Mouse (Mus musculus): ENCODE data around the gene Sec24d. TPM values are rescaled to one million over a fixed set of nuclear protein-coding genes. Genes with fewer than 3 reads are reported as not detected.
A peak's percentile ranks its signal among the peaks of the same experiment; 100 is the strongest.

Gene Sec24d
- 21.6 and 23.1 TPM in 2 replicates for polyA plus RNA-seq (2016; fragmentation: Nextera tagmentation; extraction: Ambion mirVana)

- WGBS, result 4% methylated on average over 67 of the region's 68 CpGs
- DNase-seq (ENCODE audit: low spot score), result peak; percentile 77
- Histone ChIP-seq H3K4me1 (peaks cover 15% of the 10 kb centered on the region), H3K27me3 (ENCODE audit: low read depth, poor library complexity, severe bottlenecking) (peaks cover 47% of the 10 kb centered on the region), H3K9me3 (replicated peaks) (no peaks in the 10 kb centered on the region), H3K27ac (replicated peaks) (peak within 1 kb of the TSS; percentile 71), H3K4me3 (peak within 1 kb of the TSS; percentile 88), H3K36me3 (no peaks in the 10 kb centered on the region)
These were observed at the start of gene Sec24d for GRCm38 (mm10) chr3:123266753-123267651. Sec24d (plus strand) TSS chr3:123267455.

GRCm38 (mm10) chr3:123218646-123219045 lies 48.6 kb upstream of the Sec24d start:
- Histone ChIP-seq H3K27me3 (ENCODE audit: low read depth, poor library complexity, severe bottlenecking) (no peaks in the 10 kb centered on the region), H3K4me1 (no peaks in the 10 kb centered on the region), H3K4me3 (no peak overlapping the region), H3K9me3 (replicated peaks) (no peaks in the 10 kb centered on the region), H3K36me3 (no peaks in the 10 kb centered on the region), H3K27ac (replicated peaks) (no peak overlapping the region)
- no peak for DNase-seq (ENCODE audit: low spot score)
- WGBS, result 62% methylated on average over 6 of the region's 6 CpGs

GRCm38 (mm10) chr3:123227276-123227675 lies 40.0 kb upstream of the Sec24d start:
- Histone ChIP-seq H3K4me1 (no peaks in the 10 kb centered on the region), H3K4me3 (no peak overlapping the region), H3K27ac (replicated peaks) (no peak overlapping the region), H3K36me3 (no peaks in the 10 kb centered on the region), H3K9me3 (replicated peaks) (0 out of 2 replicates have a peak, but pooled peaks cover 4% of the 10 kb centered on the region), H3K27me3 (ENCODE audit: low read depth, poor library complexity, severe bottlenecking) (no peaks in the 10 kb centered on the region)
- 91% methylated on average over 3 of the region's 3 CpGs for WGBS
- no peak for DNase-seq (ENCODE audit: low spot score)

DNA sequence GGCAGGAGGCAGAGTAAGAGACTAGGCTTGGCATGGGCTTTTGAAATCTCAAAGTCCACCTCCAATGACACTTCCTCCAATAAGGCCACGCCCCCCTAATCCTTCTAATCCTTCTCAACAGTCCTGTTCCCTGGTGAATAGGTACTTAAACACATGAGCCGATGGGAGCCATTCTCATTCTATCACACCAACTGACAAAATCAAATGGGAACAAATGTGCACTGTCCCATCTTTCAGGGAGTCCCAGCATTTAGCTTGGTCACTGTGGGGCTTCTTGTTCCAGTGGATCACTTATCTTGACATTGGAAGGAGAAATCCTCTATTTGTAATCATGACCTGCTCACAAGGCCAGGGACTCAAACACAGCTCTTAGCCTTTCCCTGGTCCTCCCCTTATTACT lies 35.6 kb upstream of the Sec24d start:
- no peak for DNase-seq (ENCODE audit: low spot score)
- 84% methylated on average over 2 of the region's 2 CpGs for WGBS

GRCm38 (mm10) chr3:123234191-123234836 lies 32.9 kb upstream of the Sec24d start:
- Histone ChIP-seq H3K4me1 (peaks cover 20% of the 10 kb centered on the region), H3K36me3 (no peaks in the 10 kb centered on the region), H3K9me3 (replicated peaks) (0 out of 2 replicates have a peak, but pooled peaks cover 4% of the 10 kb centered on the region), H3K27me3 (ENCODE audit: low read depth, poor library complexity, severe bottlenecking) (peaks cover 39% of the 10 kb centered on the region), H3K4me3 (no peak overlapping the region), H3K27ac (replicated peaks) (no peak overlapping the region)
- WGBS, result 51% methylated on average over 16 of the region's 16 CpGs
- DNase-seq (ENCODE audit: low spot score), result peak; percentile 12

More for the DNA sequence above, 35.6 kb upstream of the Sec24d start:
- Histone ChIP-seq H3K27me3 (ENCODE audit: low read depth, poor library complexity, severe bottlenecking) (peaks cover 25% of the 10 kb centered on the region), H3K9me3 (replicated peaks) (0 out of 2 replicates have a peak, but pooled peaks cover 4% of the 10 kb centered on the region), H3K4me3 (no peak overlapping the region), H3K36me3 (no peaks in the 10 kb centered on the region), H3K4me1 (peaks cover 13% of the 10 kb centered on the region), H3K27ac (replicated peaks) (no peak overlapping the region)

DNA sequence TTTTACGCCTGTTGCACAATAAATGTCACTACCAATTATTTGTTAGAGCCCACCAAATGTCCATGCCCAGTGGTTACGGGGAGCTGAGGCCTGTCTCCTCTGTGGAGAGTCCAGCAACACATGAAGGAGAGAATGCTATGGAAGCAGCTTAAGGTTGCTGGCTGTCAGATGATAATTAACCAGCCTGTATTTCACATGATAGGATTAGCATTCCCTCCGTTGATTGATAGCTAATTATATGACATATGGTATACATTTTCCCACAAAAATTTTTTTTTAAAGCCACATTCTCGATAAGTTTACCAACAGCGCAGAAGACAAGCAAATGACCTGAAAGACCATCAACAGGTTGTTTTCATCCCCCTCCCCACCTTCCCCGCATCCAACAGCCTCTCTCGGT lies 31.8 kb upstream of the Sec24d start:
- H3K4me1 ChIP-seq, result peaks cover 20% of the 10 kb centered on the region
- 0 out of 2 replicates have a peak, but pooled peaks cover 4% of the 10 kb centered on the region for H3K9me3 ChIP-seq (replicated peaks)
- WGBS, result 22% methylated on average over 7 of the region's 7 CpGs
- H3K27me3 ChIP-seq (ENCODE audit: low read depth, poor library complexity, severe bottlenecking), result peaks cover 39% of the 10 kb centered on the region
- DNase-seq (ENCODE audit: low spot score), result no peak
- H3K36me3 ChIP-seq, result no peaks in the 10 kb centered on the region
- H3K4me3 ChIP-seq, result peak overlapping the region; percentile 62
- H3K27ac ChIP-seq (replicated peaks), result peak overlapping the region; percentile 61

DNA sequence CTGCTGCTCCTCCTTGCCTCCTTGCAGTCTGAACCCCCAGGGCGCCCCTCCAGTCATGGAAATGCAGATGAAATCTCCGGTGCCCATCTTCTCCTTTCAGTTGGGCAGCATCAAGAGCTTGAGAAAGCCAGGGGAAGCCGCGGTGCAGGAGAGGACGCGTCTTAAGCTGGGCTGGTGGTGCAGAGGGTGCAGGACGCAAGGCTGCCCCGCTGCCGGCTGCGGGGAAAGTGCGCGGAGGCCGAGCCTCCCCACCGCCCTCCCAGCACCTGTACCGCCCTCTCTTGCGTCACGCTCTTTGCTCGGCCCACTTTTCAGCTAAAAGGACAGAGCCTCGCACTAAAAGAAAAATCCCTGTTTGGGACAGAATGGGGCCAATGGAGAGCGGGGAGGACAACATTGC lies 31.3 kb upstream of the Sec24d start, which contains the start of gene Synpo2:
Synpo2 (minus strand) TSS at position 229 of the 400 bp plus-strand sequence.
- under 1% methylated on average over 20 of the region's 20 CpGs for WGBS
- Histone ChIP-seq H3K4me3 (peak within 1 kb of the TSS; percentile 62), H3K36me3 (no peaks in the 10 kb centered on the region), H3K27me3 (ENCODE audit: low read depth, poor library complexity, severe bottlenecking) (peaks cover 39% of the 10 kb centered on the region), H3K4me1 (peaks cover 20% of the 10 kb centered on the region), H3K27ac (replicated peaks) (peak within 1 kb of the TSS; percentile 61), H3K9me3 (replicated peaks) (0 out of 2 replicates have a peak, but pooled peaks cover 4% of the 10 kb centered on the region)
- peak; percentile 51 for DNase-seq (ENCODE audit: low spot score)

DNA sequence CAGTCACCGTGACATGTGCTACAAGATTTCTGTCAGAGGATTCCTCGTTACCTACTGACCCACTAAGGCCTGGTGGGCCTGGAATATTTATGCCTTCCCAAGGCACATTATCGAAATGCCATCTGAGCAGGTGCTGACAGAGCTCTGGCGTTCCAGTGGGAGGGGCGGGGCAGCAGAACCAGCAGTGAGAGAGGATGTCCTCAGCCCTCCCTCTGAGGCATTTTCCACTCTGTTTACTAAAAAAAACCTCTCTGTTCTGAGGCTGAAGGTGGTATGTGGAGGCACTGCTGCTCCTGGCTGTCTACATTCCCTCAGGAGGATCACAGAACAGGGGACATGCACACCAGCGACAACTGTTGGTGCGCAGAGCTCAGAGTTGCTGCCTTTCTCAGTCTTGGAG lies 30.2 kb upstream of the Sec24d start:
- H3K4me1 ChIP-seq, result peaks cover 20% of the 10 kb centered on the region
- H3K36me3 ChIP-seq, result no peaks in the 10 kb centered on the region
- DNase-seq (ENCODE audit: low spot score), result no peak
- no peak overlapping the region for H3K4me3 ChIP-seq
- H3K27ac ChIP-seq (replicated peaks), result no peak overlapping the region
- H3K27me3 ChIP-seq (ENCODE audit: low read depth, poor library complexity, severe bottlenecking), result peaks cover 39% of the 10 kb centered on the region
- H3K9me3 ChIP-seq (replicated peaks), result no peaks in the 10 kb centered on the region
- WGBS, result 32% methylated on average over 7 of the region's 7 CpGs

DNA sequence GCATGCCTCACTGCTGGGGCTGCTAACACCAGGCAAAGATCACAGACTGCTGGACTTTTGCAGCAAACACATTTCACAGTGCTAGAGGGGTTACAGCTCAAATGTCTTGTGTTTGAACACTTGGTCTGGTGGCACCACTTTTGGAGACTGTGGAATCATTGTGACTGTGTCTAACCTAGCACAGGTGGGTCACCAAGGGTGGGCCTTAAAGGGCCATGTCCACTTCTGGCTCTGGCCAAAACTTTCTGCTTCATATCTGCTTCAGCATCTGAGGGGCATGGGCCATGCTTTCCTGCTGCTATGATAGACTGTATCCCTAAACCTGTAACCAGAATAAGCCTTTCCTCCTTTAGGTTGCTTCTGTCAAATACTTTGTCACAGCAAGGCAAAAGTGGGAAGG lies 29.8 kb upstream of the Sec24d start:
- H3K27ac ChIP-seq (replicated peaks), result no peak overlapping the region
- no peak for DNase-seq (ENCODE audit: low spot score)
- peaks cover 20% of the 10 kb centered on the region for H3K4me1 ChIP-seq
- peaks cover 39% of the 10 kb centered on the region for H3K27me3 ChIP-seq (ENCODE audit: low read depth, poor library complexity, severe bottlenecking)
- H3K36me3 ChIP-seq, result no peaks in the 10 kb centered on the region
- no peak overlapping the region for H3K4me3 ChIP-seq
- H3K9me3 ChIP-seq (replicated peaks), result no peaks in the 10 kb centered on the region

DNA sequence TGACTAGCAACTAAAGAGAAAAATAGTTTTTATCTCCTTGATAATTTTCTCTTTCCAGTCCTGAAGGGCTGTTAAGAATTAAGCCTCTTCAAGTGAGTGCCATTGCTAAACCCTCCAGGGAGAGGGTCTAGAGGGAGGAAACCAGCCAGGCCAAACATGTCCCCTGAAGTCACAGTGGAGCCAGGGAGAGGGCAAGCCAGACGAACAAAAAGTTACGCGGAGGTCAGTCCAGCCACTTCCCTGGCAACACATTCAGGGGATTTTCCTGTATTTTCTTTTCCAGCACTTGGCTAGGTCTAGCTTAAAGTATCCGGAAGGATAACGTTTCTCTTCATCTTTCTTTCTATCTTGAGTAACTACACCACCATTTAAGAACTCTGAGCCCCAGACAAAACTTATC lies 22.9 kb upstream of the Sec24d start:
- 62% methylated on average over 5 of the region's 5 CpGs for WGBS
- H3K9me3 ChIP-seq (replicated peaks), result no peaks in the 10 kb centered on the region
- H3K27me3 ChIP-seq (ENCODE audit: low read depth, poor library complexity, severe bottlenecking), result no peaks in the 10 kb centered on the region
- no peak for DNase-seq (ENCODE audit: low spot score)
- H3K4me1 ChIP-seq, result no peaks in the 10 kb centered on the region
- no peak overlapping the region for H3K27ac ChIP-seq (replicated peaks)
- no peak overlapping the region for H3K4me3 ChIP-seq
- no peaks in the 10 kb centered on the region for H3K36me3 ChIP-seq

DNA sequence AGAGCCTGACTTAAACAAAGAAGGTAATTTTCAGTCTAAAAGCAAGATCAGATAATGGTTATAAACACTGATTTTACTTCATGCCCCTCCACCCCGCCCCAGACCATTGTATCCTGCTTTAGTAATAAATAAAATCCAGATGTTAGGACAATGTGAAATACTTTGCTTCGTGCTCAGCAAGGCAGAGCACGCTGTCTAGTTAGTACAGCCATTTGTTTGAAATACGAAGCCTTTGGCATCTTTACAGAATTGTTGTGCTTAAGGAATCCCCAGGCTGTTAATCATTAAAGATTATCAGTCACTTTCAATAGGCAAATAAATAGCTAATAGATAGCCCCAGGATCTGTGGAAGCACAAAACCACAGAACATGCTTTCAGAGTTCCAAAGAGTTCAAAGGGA lies 21.6 kb upstream of the Sec24d start:
- no peaks in the 10 kb centered on the region for H3K9me3 ChIP-seq (replicated peaks)
- H3K4me1 ChIP-seq, result no peaks in the 10 kb centered on the region
- H3K4me3 ChIP-seq, result no peak overlapping the region
- H3K27me3 ChIP-seq (ENCODE audit: low read depth, poor library complexity, severe bottlenecking), result no peaks in the 10 kb centered on the region
- H3K27ac ChIP-seq (replicated peaks), result no peak overlapping the region
- H3K36me3 ChIP-seq, result no peaks in the 10 kb centered on the region
- WGBS, result 72% methylated on average over 4 of the region's 4 CpGs
- no peak for DNase-seq (ENCODE audit: low spot score)

DNA sequence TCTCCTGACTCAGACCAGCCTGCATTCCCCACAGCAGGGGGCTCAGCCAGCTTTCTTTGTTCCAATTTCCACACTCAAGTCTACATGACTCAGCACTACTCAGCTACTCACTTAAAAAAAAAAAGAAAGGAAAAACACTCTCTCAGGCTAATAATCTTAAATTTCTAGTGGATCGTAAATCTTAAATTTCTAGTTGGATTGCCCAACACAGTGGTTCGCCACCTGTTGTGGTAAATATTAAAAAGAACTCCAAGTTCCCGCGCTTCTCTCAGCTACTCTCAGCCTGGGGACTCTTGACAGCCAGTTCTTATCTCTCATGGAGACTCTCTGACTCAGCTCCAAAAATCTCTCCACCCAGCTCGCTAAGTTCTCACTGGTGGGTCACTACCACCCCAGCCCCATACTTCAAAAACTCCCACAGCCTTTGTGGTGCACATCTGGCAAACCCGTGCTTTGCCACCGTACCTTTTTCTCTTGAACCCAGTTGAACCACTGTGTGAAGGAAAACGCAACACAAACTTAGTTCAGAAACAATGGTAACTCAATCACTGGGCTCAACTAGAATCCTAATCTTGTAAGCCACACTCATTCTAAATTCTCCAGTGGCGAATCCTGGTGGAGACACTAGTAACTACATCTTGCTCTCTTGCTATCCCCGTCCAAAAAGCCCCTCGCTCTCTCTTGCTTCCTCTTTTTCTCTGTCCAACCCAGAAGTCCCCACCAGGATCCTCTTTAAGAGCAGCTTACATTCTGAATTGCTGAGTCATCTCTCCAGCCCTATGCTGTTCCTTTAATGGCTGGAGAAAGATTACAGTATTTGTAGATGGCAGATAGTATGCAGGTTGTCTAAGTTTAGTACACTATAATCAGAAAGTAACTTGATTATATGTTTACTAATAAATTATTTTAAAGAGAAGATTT lies 10.8 kb upstream of the Sec24d start:
- 82% methylated on average over 11 of the region's 11 CpGs for WGBS
- no peak overlapping the region for H3K4me3 ChIP-seq
- H3K27ac ChIP-seq (replicated peaks), result no peak overlapping the region
- H3K4me1 ChIP-seq, result no peaks in the 10 kb centered on the region
- DNase-seq (ENCODE audit: low spot score), result no peak
- no peaks in the 10 kb centered on the region for H3K27me3 ChIP-seq (ENCODE audit: low read depth, poor library complexity, severe bottlenecking)
- no peaks in the 10 kb centered on the region for H3K36me3 ChIP-seq
- no peaks in the 10 kb centered on the region for H3K9me3 ChIP-seq (replicated peaks)
